Mouse (Mus musculus): ENCODE data around the gene Rpl23. TPM values are rescaled to one million over a fixed set of nuclear protein-coding genes. Genes with fewer than 3 reads are reported as not detected.
A peak's percentile ranks its signal among the peaks of the same experiment; 100 is the strongest.

Gene Rpl23
- total and polyA plus RNA-seq, 3 experiments: 921 to 2,072 TPM; not detected in 1

DNA sequence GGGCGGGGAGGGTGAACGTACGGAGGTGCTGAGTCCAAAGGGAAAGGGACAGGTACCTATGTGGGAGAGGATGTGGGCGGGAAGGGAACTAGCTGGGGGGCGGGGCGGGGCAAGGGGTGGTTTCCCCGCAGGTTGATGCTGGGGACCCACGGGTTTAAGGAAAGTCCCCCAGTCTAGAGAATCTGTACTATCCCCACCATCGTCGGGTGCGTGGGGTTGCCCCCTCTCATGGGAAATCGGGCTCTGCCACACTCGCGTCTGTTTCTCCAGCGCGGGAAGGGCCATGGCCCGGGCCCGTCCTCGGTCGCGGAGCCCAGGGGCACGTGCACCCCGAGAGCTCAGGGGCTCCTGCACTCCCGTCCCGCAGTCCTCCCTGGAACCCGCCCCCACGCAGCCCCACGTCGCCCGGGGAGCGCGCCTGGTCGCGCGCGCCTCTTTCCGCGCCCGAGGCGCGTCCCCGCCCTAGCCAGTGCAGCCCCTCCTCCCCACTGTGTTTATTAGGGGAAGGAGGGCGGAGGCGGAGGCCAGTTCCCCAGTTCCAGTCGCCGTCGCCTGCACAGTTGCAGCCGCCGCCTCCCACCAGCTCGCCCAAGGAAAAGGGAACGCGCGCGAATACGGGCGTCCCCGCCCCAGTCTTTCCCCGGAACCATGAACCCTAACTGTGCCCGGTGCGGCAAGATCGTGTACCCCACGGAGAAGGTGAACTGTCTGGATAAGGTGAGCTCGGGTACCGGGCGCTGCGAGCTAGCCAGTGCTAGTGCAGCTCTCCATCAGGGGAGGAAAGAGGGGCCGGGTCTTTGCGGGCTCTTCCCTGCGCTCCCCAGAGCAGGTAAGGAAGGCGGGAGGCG is 17.1 kb upstream of the Rpl23 start (continued):
- peak; percentile 67; the same call in 1 of the 2 replicates for TF ChIP-seq HCFC1 (IDR thresholded peaks at IDR 0.05; ENCODE audit: low read depth, low read length)
- TF ChIP-seq BHLHE40 (IDR thresholded peaks at IDR 0.05; ENCODE audit: borderline replicate concordance, low read depth, low read length): peak; percentile 81; the same call in 1 of the 2 replicates
- no peak; the same call in 1 of the 2 replicates for TF ChIP-seq RCOR1 (IDR thresholded peaks at IDR 0.05; ENCODE audit: low read depth, low read length)
- TF ChIP-seq GATA1 (IDR thresholded peaks at IDR 0.05; ENCODE audit: low read depth, low read length): no peak

DNA sequence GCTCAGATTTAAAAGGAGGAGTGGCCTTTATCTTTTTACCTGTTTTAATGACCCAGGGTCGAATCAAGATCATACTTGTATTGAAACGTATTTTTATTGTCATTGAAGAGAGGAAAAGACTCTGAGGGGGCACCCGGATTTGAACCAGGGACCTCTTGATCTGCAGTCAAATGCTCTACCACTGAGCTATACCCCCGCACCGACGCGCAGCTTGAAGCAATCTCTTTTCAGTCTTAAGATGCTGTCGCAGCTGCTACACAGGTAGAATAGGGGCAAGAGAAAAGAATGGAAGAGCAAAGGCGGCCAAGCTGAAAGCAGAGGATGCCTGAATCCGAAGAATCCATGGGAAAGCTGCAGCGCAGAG is 16.5 kb upstream of the Rpl23 start, which contains the start of gene Lasp1:
Gene Lasp1 (plus strand): TSS at position 219 of the 364 bp plus-strand sequence.
- H3K27ac ChIP-seq (ENCODE audit: control insufficient read depth, low read depth, low read length): peak within 1 kb of the TSS; percentile 87
- peaks cover 0 to 15% of the 10 kb centered on the region in 2 experiments; a peak in 2 of 4 replicates for H3K4me1 ChIP-seq (ENCODE audit: control insufficient read depth in 1 of 2, insufficient read depth in 2 of 2, low read length in 2 of 2)
- H3K79me2 ChIP-seq (ENCODE audit: control insufficient read depth, insufficient read depth, low read length, poor library complexity): peaks cover 13% of the 10 kb centered on the region; the same call in 1 of the 2 replicates
- TF ChIP-seq KAT2A (conservative IDR thresholded peaks at IDR 0.05; ENCODE audit: low read depth, low read length) (no peak; the same call in 1 of the 2 replicates), TBP (IDR thresholded peaks at IDR 0.05; ENCODE audit: low read depth, low read length) (peak; percentile 100), MEF2A (IDR thresholded peaks at IDR 0.05; ENCODE audit: extremely low read depth, insufficient replicate concordance, low read depth, low read length, poor library complexity, severe bottlenecking) (no peak), ELF1 (IDR thresholded peaks at IDR 0.05; ENCODE audit: low read depth, low read length) (peak; percentile 69), EP300 (IDR thresholded peaks at IDR 0.05; ENCODE audit: low read depth in 1 of 2, low read length in 2 of 2) (no peak), MAFK (IDR thresholded peaks at IDR 0.05; ENCODE audit: borderline replicate concordance, low read depth, low read length) (peak; percentile 98), ZC3H11A (IDR thresholded peaks at IDR 0.05; ENCODE audit: low read depth, low read length) (no peak), RAD21 (IDR thresholded peaks at IDR 0.05; ENCODE audit: low read depth, low read length) (no peak), MAZ (IDR thresholded peaks at IDR 0.05; ENCODE audit: low read depth, low read length) (peak; percentile 55; the same call in 1 of the 2 replicates), E2F4 (IDR thresholded peaks at IDR 0.05; ENCODE audit: borderline replicate concordance, low read depth, low read length) (no peak), BHLHE40 (IDR thresholded peaks at IDR 0.05; ENCODE audit: borderline replicate concordance, low read depth, low read length) (no peak), CHD1 (IDR thresholded peaks at IDR 0.05; ENCODE audit: low read depth, low read length) (no peak), MAX (IDR thresholded peaks at IDR 0.05; ENCODE audit: low read length) (no peak), ZNF384 (IDR thresholded peaks at IDR 0.05; ENCODE audit: low read depth, low read length) (no peak), ZMIZ1 (IDR thresholded peaks at IDR 0.05; ENCODE audit: low read depth, low read length) (no peak), JUND (IDR thresholded peaks at IDR 0.05; ENCODE audit: low read depth, low read length) (no peak), SIN3A (IDR thresholded peaks at IDR 0.05; ENCODE audit: low read length) (peak; percentile 19), NRF1 (IDR thresholded peaks at IDR 0.05; ENCODE audit: insufficient read depth, low read depth, low read length, poor library complexity, severe bottlenecking) (no peak), NELFE (IDR thresholded peaks at IDR 0.05; ENCODE audit: low read depth, low read length) (no peak), POLR2A (IDR thresholded peaks at IDR 0.05; ENCODE audit: control insufficient read depth in 1 of 2, insufficient read depth in 1 of 2, low read depth in 1 of 2, low read length in 2 of 2, poor library complexity in 1 of 2) (no peak), GATA1 (IDR thresholded peaks at IDR 0.05; ENCODE audit: low read depth, low read length) (peak; percentile 48; the same call in 1 of the 2 replicates), HCFC1 (IDR thresholded peaks at IDR 0.05; ENCODE audit: low read depth, low read length) (0 out of 2 replicates have a peak, but pooled peaks have one; percentile 5), ETS1 (IDR thresholded peaks at IDR 0.05; ENCODE audit: low read depth, low read length) (no peak)
- H3K36me3 ChIP-seq (ENCODE audit: control insufficient read depth in 1 of 2, insufficient read depth in 2 of 2, low read length in 2 of 2): peaks cover 0 to 7% of the 10 kb centered on the region in 2 experiments; a peak in 2 of 4 replicates
- H3K27me3 ChIP-seq (ENCODE audit: control insufficient read depth in 1 of 2, insufficient read depth in 2 of 2, low read length in 2 of 2): no peaks in the 10 kb centered on the region
- H3K4me3 ChIP-seq (ENCODE audit: control insufficient read depth in 1 of 2, insufficient read depth in 1 of 2, low read depth in 2 of 2, low read length in 2 of 2): peak within 1 kb of the TSS; percentile 86 to 93
- DNase-seq (ENCODE audit: low read depth, low spot score): peak; percentile 94
- no peaks in the 10 kb centered on the region for H3K9me3 ChIP-seq (replicated peaks; ENCODE audit: insufficient read depth, low read length)
- peak within 1 kb of the TSS; percentile 82 for H3K9ac ChIP-seq (ENCODE audit: control insufficient read depth, low read depth, low read length, poor library complexity, severe bottlenecking)

All from MEL (cell line).